Mouse (Mus musculus): Measurements from ENCODE around the gene Carmil3.

- TF ChIP-seq CTCF (IDR thresholded peaks at IDR 0.05; ENCODE audit: low read depth) (no peak), EP300 (optimal IDR thresholded peaks at IDR 0.05) (no peak)
Measured at GRCm38 (mm10) chr14:55468301-55468741, 22.1 kb upstream of the Carmil3 start.
